In the genomic region with DNA sequence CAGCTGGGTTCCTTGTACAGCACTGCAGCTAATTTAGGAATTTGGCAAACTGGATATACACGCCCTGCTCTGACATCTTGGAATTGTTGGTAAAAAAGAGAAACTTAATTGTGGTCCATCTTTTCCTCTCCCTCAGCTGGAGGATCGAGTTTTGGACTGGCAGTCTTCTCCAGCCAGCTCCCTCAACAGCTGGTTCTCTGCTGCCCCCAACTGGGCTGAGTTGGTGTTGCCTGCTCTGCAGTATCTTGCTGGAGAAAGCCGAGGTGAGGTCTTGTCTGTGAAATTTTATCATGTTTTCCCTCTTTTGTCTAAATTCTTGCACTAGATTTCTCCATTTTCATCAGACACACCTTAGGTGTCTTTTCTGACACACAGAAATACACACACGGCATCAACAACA, we compare ENCODE assay signal across 9 mouse cellular contexts. TPM values are rescaled to one million over a fixed set of nuclear protein-coding genes. Genes with fewer than 3 reads are reported as not detected.
DNase-seq lines count a peak whose midpoint lies in the region; TF ChIP-seq lines count a peak whose summit lies in the region.
"Had no signal": no experiment of that assay in that cellular context is flagged by ENCODE, and none has a peak within 500 bp of the region (broad histone marks: within the 10 kb centered on the region; RNA-seq: fewer than 3 reads in every experiment).

No protein-coding gene starts in this region.

- no peak overlapping the region for H3K4me3 ChIP-seq in olfactory bulb, adult 2 months (ENCODE audit: insufficient read depth, low read depth, low read length)
- H3K4me3 ChIP-seq: neural tube, embryonic 12.5 days had no signal

- no peak for TF ChIP-seq POLR2A in olfactory bulb, adult 2 months (IDR thresholded peaks at IDR 0.05; ENCODE audit: insufficient read depth, low read depth, low read length)

- H3K27ac ChIP-seq in olfactory bulb, adult 2 months (ENCODE audit: insufficient read depth, low read depth, low read length), result no peak overlapping the region
- H3K27ac ChIP-seq: neural tube, embryonic 12.5 days had no signal

- H3K4me1 ChIP-seq in olfactory bulb, adult 2 months (ENCODE audit: control insufficient read depth, insufficient read depth, low read length), result peaks cover 5% of the 10 kb centered on the region; the same call in 1 of the 2 replicates
- H3K4me1 ChIP-seq: neural tube, embryonic 12.5 days had no signal

- peak; percentile 80 for TF ChIP-seq CTCF in olfactory bulb, adult 2 months (IDR thresholded peaks at IDR 0.05; ENCODE audit: insufficient read depth, low read depth, low read length)

- DNase-seq in kidney, adult 18-20 months, result peak; percentile 74
- DNase-seq in kidney, adult 11 months, result no peak
- DNase-seq in MEL-GATA-1-ER (ENCODE audit: extremely low read depth, low read depth), result peak; percentile 29
- peak; percentile 84 to 89 for DNase-seq in cerebellum, postnatal 10 days
- peak; percentile 48 to 51 for DNase-seq in gastrocnemius, postnatal 36 days
- DNase-seq in left cerebral cortex, postnatal 36 days (ENCODE audit: low spot score in 2 of 2), result peak; percentile 48 to 64
- peak; percentile 88 for DNase-seq in thymus, postnatal 4 days

- 33% methylated on average over 4 of the region's 4 CpGs for WGBS in olfactory bulb, adult 2 months

- intact Hi-C loops in gastrocnemius, postnatal 36 days (cut with DNase I), result loop anchor here (5.0 kb wide), 1 partner anchor 248 kb away; no protein-coding TSS in a partner anchor
- intact Hi-C loops in left cerebral cortex, postnatal 36 days (cut with DNase I), result no loop called here

RNA-seq across cellular contexts. Expression of a gene that starts 14.4 kb away (rescaled TPM):
- total RNA-seq in gastrocnemius, postnatal 36 days (2021), result 10 to 100 TPM in 1 of 2 experiments, 1 to 10 TPM in 1; 7.6 to 10.4 TPM
- 10 to 100 TPM; 24.8 to 34.1 TPM for total RNA-seq in left cerebral cortex, postnatal 36 days (2021)
- polyA plus RNA-seq in olfactory bulb, adult 2 months (2012; ENCODE audit: insufficient read depth, insufficient read length, low replicate concordance, missing spikeins), result not detected in 2 replicates
